Mouse (Mus musculus) forebrain, embryonic 14.5 days (tissue): ENCODE measurements around the gene Efcab6. TPM values are rescaled to one million over a fixed set of nuclear protein-coding genes. Genes with fewer than 3 reads are reported as not detected.

Experiments
- ATAC-seq: fragments of 200-750 bp; cut with Nextera tagmentation; 2 replicates; pipeline ENCODE4 v1.8.0; 2017; ENCODE audit warnings: mild to moderate bottlenecking, moderate library complexity
- DNase-seq: peaks from one replicate; pipeline ENCODE4 v3.0.0-alpha.2; 2015; ENCODE audit warnings: low spot score
- H3K27ac ChIP-seq: fragments of 300-500 bp; sonication (generic); 2 replicates; pipeline ENCODE4 v1.5.1; 2014; ENCODE audit warnings: low read depth, mild to moderate bottlenecking, control low read depth, low read length, moderate library complexity
- H3K27me3 ChIP-seq: fragments of 300-500 bp; sonication (generic); replicated peaks from 2 replicates; pipeline ENCODE4 v1.6.1; 2014; ENCODE audit warnings: low read length, control low read depth, mixed read lengths; ENCODE audit not compliant: control insufficient read depth, insufficient read depth
- H3K36me3 ChIP-seq: fragments of 300-500 bp; sonication (generic); 2 replicates; pipeline ENCODE4 v1.6.1; 2014; ENCODE audit warnings: low read length, control low read depth; ENCODE audit not compliant: control insufficient read depth, insufficient read depth
- H3K4me1 ChIP-seq: fragments of 300-500 bp; sonication (generic); 2 replicates; pipeline ENCODE4 v1.6.1; 2014; ENCODE audit warnings: antibody characterized with exemption, low read length, control low read depth; ENCODE audit not compliant: control insufficient read depth, insufficient read depth
- H3K4me2 ChIP-seq: fragments of 300-500 bp; sonication (generic); 2 replicates; pipeline ENCODE4 v1.6.1; 2014; ENCODE audit warnings: mild to moderate bottlenecking, control low read depth, low read length
- H3K4me3 ChIP-seq: fragments of 300-500 bp; sonication (generic); 2 replicates; pipeline ENCODE4 v1.5.1; 2014; ENCODE audit warnings: low read depth, low read length, control low read depth
- H3K9ac ChIP-seq: fragments of 300-500 bp; sonication (generic); 2 replicates; pipeline ENCODE4 v1.6.1; 2014; ENCODE audit warnings: mild to moderate bottlenecking, low read length, control low read depth, moderate library complexity
- H3K9me3 ChIP-seq: fragments of 300-500 bp; sonication (generic); replicated peaks from 2 replicates; pipeline ENCODE4 v1.6.1; 2016; ENCODE audit warnings: low read length, control low read depth, mixed read lengths; ENCODE audit not compliant: control insufficient read depth
- WGBS: fragments of 180-500 bp; shearing (Covaris S2); extraction: QIAGEN DNeasy Blood & Tissue Kit; methylation state at CpG from one replicate; pipeline ENCODE4 v1.1.7; 2014; 5-methylcytosine and 5-hydroxymethylcytosine counted together
- polyA plus RNA-seq: library from polyadenylated mRNA; unstranded; fragments of >200 nt; fragmentation: Nextera tagmentation; extraction: Ambion mirVana; gene quantifications from 2 replicates; pipeline ENCODE4 v1.2.1, GENCODE M21; 2014

Efcab6 gene
- polyA plus RNA-seq, 1 experiment from 2014 or later = 2.1 TPM

DNA sequence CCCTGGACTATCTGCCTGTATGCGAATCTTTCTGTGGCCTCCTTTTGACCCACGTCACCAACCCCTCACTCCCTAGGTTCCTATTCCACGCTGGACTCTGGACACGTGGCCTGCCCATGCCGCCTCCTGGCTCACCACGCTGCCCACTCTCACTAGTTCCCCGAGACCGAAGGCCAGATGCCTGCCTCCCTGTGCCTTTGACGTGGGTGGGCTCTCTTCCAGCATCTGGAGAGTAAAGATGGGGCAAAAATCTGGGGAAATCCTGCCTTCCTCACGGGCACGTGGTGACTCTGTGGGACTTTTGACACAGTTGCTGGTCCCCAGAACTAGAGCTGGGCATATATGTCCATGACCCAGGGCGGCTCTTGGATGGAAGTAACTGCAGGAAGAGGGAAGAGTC lies 222.8 kb downstream of the Efcab6 start:
- Histone ChIP-seq H3K27ac (peak overlapping the region; percentile 87; the same call in 1 of the 2 replicates), H3K36me3 (0 out of 2 replicates have a peak, but pooled peaks cover 3% of the 10 kb centered on the region), H3K4me3 (no peak overlapping the region), H3K27me3 (no peaks in the 10 kb centered on the region), H3K4me2 (no peak overlapping the region), H3K9me3 (no peaks in the 10 kb centered on the region), H3K9ac (no peak overlapping the region), H3K4me1 (peaks cover 46% of the 10 kb centered on the region)
- WGBS = 55% methylated on average over 12 of the region's 12 CpGs
- no peak for ATAC-seq
- no peak for DNase-seq

DNA sequence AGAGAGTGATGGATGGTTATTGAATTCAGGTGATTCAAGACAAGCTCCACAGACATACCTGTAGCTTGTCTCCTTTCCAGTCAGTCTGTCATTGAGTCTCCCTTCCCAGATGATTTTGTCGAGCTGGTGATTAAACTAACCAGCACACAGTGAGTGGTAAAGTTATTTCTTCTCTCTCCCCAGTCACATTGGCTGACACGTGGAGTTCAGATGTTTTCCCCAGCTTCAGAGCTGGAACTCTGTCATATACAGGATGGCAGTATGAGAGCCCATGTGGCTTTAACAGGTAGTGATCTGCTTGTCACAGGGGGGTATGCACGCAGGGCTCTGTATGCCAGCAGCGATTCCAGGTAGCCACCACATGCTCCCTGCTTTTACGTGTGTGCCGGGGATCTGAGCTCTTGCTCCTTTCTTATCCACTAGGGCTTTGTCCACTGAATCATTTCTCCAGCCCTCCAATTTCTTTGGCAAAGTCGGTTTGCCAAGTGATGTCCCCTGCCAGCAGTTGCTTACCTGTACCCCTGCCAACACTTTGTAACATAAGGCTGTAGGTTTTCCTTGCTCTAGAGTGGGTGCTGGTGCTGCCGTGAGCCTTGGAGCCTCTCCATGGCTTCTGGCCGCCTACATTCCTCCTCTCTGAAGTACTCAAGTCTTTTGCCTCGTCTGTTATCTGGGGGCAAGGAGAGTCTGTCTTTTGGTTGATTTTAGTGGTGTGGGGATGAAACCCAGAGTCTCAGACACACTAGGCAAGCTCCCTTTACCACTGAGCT lies 224.0 kb downstream of the Efcab6 start:
- no peaks in the 10 kb centered on the region for H3K9me3 ChIP-seq
- WGBS = 71% methylated on average over 10 of the region's 10 CpGs
- H3K4me3 ChIP-seq = no peak overlapping the region
- peaks cover 12% of the 10 kb centered on the region; the same call in 1 of the 2 replicates for H3K36me3 ChIP-seq
- peaks cover 36% of the 10 kb centered on the region for H3K4me1 ChIP-seq
- H3K4me2 ChIP-seq = no peak overlapping the region
- no peak overlapping the region; the same call in 1 of the 2 replicates for H3K27ac ChIP-seq
- no peak for ATAC-seq
- H3K9ac ChIP-seq = no peak overlapping the region
- H3K27me3 ChIP-seq = no peaks in the 10 kb centered on the region
- DNase-seq = no peak

DNA sequence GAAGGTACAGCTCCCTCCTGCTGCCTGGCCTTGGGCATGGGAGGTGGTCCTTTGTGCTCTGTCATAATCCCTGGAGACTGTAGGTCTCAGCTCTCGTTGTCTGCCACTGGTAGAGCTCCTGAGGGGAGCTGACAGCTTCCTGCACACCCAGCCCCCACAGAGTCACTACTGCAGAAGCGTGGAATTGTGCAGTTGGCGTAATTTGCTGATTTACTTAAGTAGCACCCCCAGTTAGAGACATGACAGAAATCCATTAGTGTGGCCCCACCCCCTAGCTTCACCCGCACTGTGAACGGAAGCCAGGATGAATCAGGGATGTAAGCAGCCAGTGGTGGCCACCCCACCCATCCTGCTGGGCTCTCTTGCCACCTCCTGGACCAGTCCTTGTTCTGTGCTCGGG lies 232.9 kb downstream of the Efcab6 start:
- DNase-seq (peak; percentile 48), ATAC-seq (peak; percentile 26; the same call in 1 of the 2 replicates)
- no peak overlapping the region for H3K4me3 ChIP-seq
- H3K27me3 ChIP-seq = no peaks in the 10 kb centered on the region
- peaks cover 9% of the 10 kb centered on the region; the same call in 1 of the 2 replicates for H3K36me3 ChIP-seq
- H3K27ac ChIP-seq = 0 out of 2 replicates have a peak overlapping the region, but pooled peaks have one; percentile 18
- no peaks in the 10 kb centered on the region for H3K4me1 ChIP-seq
- H3K4me2 ChIP-seq = no peak overlapping the region
- 64% methylated on average over 6 of the region's 6 CpGs for WGBS
- no peaks in the 10 kb centered on the region for H3K9me3 ChIP-seq
- no peak overlapping the region for H3K9ac ChIP-seq

DNA sequence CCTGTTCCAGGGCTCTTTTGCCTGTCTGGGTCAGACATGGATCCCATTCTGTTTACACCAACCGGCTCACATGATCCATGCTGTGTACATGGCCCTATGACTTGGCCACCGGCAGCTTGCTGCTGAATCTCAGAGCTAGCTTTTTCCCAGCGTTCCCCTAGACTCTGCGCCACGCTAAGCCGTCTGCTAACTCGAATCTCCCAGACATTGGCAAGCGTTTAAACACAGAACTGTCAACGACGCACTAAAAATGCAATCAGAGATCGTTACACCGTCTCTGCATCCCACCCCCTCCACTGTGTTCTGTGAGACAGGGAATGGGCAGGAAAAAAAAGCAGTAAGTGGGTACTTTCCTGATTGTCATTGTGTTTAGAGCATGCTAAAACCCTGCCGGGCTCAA lies 236.0 kb downstream of the Efcab6 start:
- H3K4me1 ChIP-seq = no peaks in the 10 kb centered on the region
- no peaks in the 10 kb centered on the region for H3K27me3 ChIP-seq
- H3K4me2 ChIP-seq = no peak overlapping the region
- no peaks in the 10 kb centered on the region for H3K36me3 ChIP-seq
- ATAC-seq (peak; percentile 63; the same call in 1 of the 2 replicates), DNase-seq (peak; percentile 67)
- H3K4me3 ChIP-seq = no peak overlapping the region
- whole genome bisulfite sequencing = 60% methylated on average over 13 of the region's 13 CpGs
- H3K27ac ChIP-seq = peak overlapping the region; percentile 65
- 0 out of 2 replicates have a peak overlapping the region, but pooled peaks have one; percentile 13 for H3K9ac ChIP-seq
- no peaks in the 10 kb centered on the region for H3K9me3 ChIP-seq

DNA sequence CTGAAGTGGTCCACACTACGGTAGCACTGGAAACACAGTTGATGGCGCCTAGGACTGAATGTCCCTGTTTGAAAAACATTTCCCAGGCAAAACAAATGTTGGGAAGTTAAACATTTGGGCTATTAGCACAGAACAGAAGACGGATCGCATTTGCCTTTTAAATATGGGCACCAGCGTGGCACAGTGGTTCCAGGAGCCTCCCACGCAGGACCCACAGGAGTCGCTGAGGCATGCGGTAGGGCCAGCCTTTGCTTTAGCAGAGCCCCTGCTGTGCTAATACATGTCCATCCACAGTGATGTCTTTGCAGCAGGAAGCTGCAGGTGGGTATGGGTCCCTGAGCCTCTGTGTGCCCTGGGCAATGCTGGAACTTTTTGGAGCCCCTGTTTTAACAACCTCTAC lies 237.2 kb downstream of the Efcab6 start:
- H3K4me2 ChIP-seq = no peak overlapping the region
- H3K27ac ChIP-seq = no peak overlapping the region
- H3K9ac ChIP-seq = no peak overlapping the region
- no peak for ATAC-seq
- H3K4me3 ChIP-seq = no peak overlapping the region
- H3K9me3 ChIP-seq = no peaks in the 10 kb centered on the region
- DNase-seq = no peak
- H3K36me3 ChIP-seq = no peaks in the 10 kb centered on the region
- H3K27me3 ChIP-seq = no peaks in the 10 kb centered on the region
- H3K4me1 ChIP-seq = no peaks in the 10 kb centered on the region
- WGBS = 77% methylated on average over 8 of the region's 8 CpGs

Other genes with a start within 250 kb of the Efcab6 start
- gene Sult4a1, start 40.4 kb upstream of the Efcab6 start, polyA plus RNA-seq = 40.4 and 51.4 TPM in 2 replicates
- not detected in 2 replicates for gene Pnpla5, start 57.8 kb upstream of the Efcab6 start, polyA plus RNA-seq
- 1.7 and 1.9 TPM in 2 replicates for gene Pnpla3, start 102.5 kb upstream of the Efcab6 start, polyA plus RNA-seq
- 60.5 and 60.9 TPM in 2 replicates for gene Samm50, start 126.9 kb upstream of the Efcab6 start, polyA plus RNA-seq
- gene Parvb, start 166.7 kb upstream of the Efcab6 start, polyA plus RNA-seq = 2.5 and 2.9 TPM in 2 replicates